Mouse (Mus musculus): ENCODE data around the gene Gm28048. TPM values are rescaled to one million over a fixed set of nuclear protein-coding genes. Genes with fewer than 3 reads are reported as not detected.
A peak's percentile ranks its signal among the peaks of the same experiment; 100 is the strongest.

Gm28048 gene
- polyA plus RNA-seq, 1 experiment from 2014 or later: 14.6 TPM

- no peaks in the 10 kb centered on the region for H3K36me3 ChIP-seq
- H3K27me3 ChIP-seq: no peaks in the 10 kb centered on the region
- no peak for ATAC-seq (ENCODE audit: borderline replicate concordance, extremely low read depth, low FRiP score, low TSS enrichment)
- no peak overlapping the region for H3K27ac ChIP-seq
- H3K9me3 ChIP-seq: no peaks in the 10 kb centered on the region
- H3K4me2 ChIP-seq: no peak overlapping the region
- no peak overlapping the region for H3K9ac ChIP-seq
- H3K4me3 ChIP-seq: no peak overlapping the region
- WGBS: 72% methylated on average over 3 of the region's 3 CpGs
- peaks cover 16% of the 10 kb centered on the region for H3K4me1 ChIP-seq
Observed at GRCm38 (mm10) chr11:22985510-22985909, 3.6 kb upstream of the Gm28048 start.

DNA sequence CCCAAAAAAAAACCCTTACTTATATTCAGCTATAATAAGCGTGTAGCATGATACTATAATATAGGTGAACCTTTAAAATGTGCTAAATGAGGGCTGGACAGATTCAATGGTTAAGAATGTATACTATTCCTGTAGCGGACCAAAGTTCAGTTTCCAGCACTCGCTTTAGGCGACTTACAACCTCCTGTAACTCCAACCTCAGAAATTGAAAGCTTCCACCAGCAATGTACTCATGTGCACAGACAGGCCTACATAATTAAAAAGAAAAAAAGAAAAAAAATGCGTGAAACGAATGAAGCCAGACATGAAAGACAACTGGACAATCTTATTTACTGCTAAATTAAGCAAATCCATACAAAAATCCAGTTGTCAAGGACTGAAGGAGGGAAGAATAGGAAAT is 956 bp upstream of the Gm28048 start:
- 72% methylated on average over 6 of the region's 6 CpGs for WGBS
- no peak for ATAC-seq (ENCODE audit: borderline replicate concordance, extremely low read depth, low FRiP score, low TSS enrichment)
- no peak overlapping the region for H3K4me3 ChIP-seq
- H3K4me2 ChIP-seq: peak overlapping the region; percentile 70
- H3K27me3 ChIP-seq: no peaks in the 10 kb centered on the region
- H3K4me1 ChIP-seq: peaks cover 23% of the 10 kb centered on the region
- no peak overlapping the region for H3K27ac ChIP-seq
- peaks cover 9% of the 10 kb centered on the region; the same call in 1 of the 2 replicates for H3K36me3 ChIP-seq
- no peaks in the 10 kb centered on the region for H3K9me3 ChIP-seq
- no peak overlapping the region for H3K9ac ChIP-seq

GRCm38 (mm10) chr11:22981543-22981950 is 343 bp downstream of the Gm28048 start:
- peaks cover 16% of the 10 kb centered on the region; the same call in 1 of the 2 replicates for H3K36me3 ChIP-seq
- ATAC-seq (ENCODE audit: borderline replicate concordance, extremely low read depth, low FRiP score, low TSS enrichment): peak; percentile 40; the same call in 1 of the 2 replicates
- peak overlapping the region; percentile 70 for H3K4me2 ChIP-seq
- H3K27ac ChIP-seq: peak overlapping the region; percentile 97
- peak overlapping the region; percentile 73 for H3K9ac ChIP-seq
- H3K4me3 ChIP-seq: peak overlapping the region; percentile 67
- H3K27me3 ChIP-seq: no peaks in the 10 kb centered on the region
- under 1% methylated on average over 12 of the region's 12 CpGs for WGBS
- no peaks in the 10 kb centered on the region for H3K9me3 ChIP-seq
- peaks cover 20% of the 10 kb centered on the region for H3K4me1 ChIP-seq

- peaks cover 20% of the 10 kb centered on the region; the same call in 1 of the 2 replicates for H3K36me3 ChIP-seq
- H3K9me3 ChIP-seq: no peaks in the 10 kb centered on the region
- no peaks in the 10 kb centered on the region for H3K27me3 ChIP-seq
- ATAC-seq (ENCODE audit: borderline replicate concordance, extremely low read depth, low FRiP score, low TSS enrichment): no peak
- 24% methylated on average over 4 of the region's 4 CpGs for WGBS
- H3K27ac ChIP-seq: peak overlapping the region; percentile 97; the same call in 1 of the 2 replicates
- H3K4me1 ChIP-seq: peaks cover 25% of the 10 kb centered on the region
- peak overlapping the region; percentile 67 for H3K4me3 ChIP-seq
- peak overlapping the region; percentile 70 for H3K4me2 ChIP-seq
- peak overlapping the region; percentile 73 for H3K9ac ChIP-seq
Observed at GRCm38 (mm10) chr11:22981041-22981440, 849 bp downstream of the Gm28048 start.

- 76% methylated on average over 1 of the region's 1 CpGs for WGBS
- H3K4me2 ChIP-seq: no peak overlapping the region
- H3K4me3 ChIP-seq: no peak overlapping the region
- no peak for ATAC-seq (ENCODE audit: borderline replicate concordance, extremely low read depth, low FRiP score, low TSS enrichment)
- peaks cover 22% of the 10 kb centered on the region; the same call in 1 of the 2 replicates for H3K36me3 ChIP-seq
- 0 out of 2 replicates have a peak, but pooled peaks cover 2% of the 10 kb centered on the region for H3K9me3 ChIP-seq
- no peak overlapping the region for H3K9ac ChIP-seq
- peaks cover 32% of the 10 kb centered on the region for H3K4me1 ChIP-seq
- H3K27ac ChIP-seq: no peak overlapping the region
- no peaks in the 10 kb centered on the region for H3K27me3 ChIP-seq
Observed at GRCm38 (mm10) chr11:22979221-22979620, 2.7 kb downstream of the Gm28048 start.

- no peaks in the 10 kb centered on the region for H3K27me3 ChIP-seq
- WGBS: 77% methylated on average over 1 of the region's 1 CpGs
- 0 out of 2 replicates have a peak, but pooled peaks cover 7% of the 10 kb centered on the region for H3K9me3 ChIP-seq
- no peak for ATAC-seq (ENCODE audit: borderline replicate concordance, extremely low read depth, low FRiP score, low TSS enrichment)
- H3K9ac ChIP-seq: no peak overlapping the region
- no peak overlapping the region for H3K4me3 ChIP-seq
- peaks cover 35% of the 10 kb centered on the region for H3K4me1 ChIP-seq
- H3K27ac ChIP-seq: no peak overlapping the region
- H3K4me2 ChIP-seq: no peak overlapping the region
- H3K36me3 ChIP-seq: peaks cover 27% of the 10 kb centered on the region; the same call in 1 of the 2 replicates
Observed at GRCm38 (mm10) chr11:22978711-22979110, 3.2 kb downstream of the Gm28048 start.

GRCm38 (mm10) chr11:22978215-22978614 is 3.7 kb downstream of the Gm28048 start:
- ATAC-seq (ENCODE audit: borderline replicate concordance, extremely low read depth, low FRiP score, low TSS enrichment): no peak
- H3K9me3 ChIP-seq: 0 out of 2 replicates have a peak, but pooled peaks cover 8% of the 10 kb centered on the region
- no peak overlapping the region for H3K4me2 ChIP-seq
- H3K36me3 ChIP-seq: peaks cover 32% of the 10 kb centered on the region; the same call in 1 of the 2 replicates
- no peak overlapping the region for H3K27ac ChIP-seq
- no peak overlapping the region for H3K9ac ChIP-seq
- H3K4me3 ChIP-seq: no peak overlapping the region
- H3K27me3 ChIP-seq: no peaks in the 10 kb centered on the region
- H3K4me1 ChIP-seq: peaks cover 35% of the 10 kb centered on the region
- 85% methylated on average over 3 of the region's 3 CpGs for WGBS

GRCm38 (mm10) chr11:22973599-22973998 is 8.3 kb downstream of the Gm28048 start:
- 33% methylated on average over 14 of the region's 14 CpGs for WGBS
- H3K4me2 ChIP-seq: peak overlapping the region; percentile 59
- H3K36me3 ChIP-seq: peaks cover 29% of the 10 kb centered on the region; the same call in 1 of the 2 replicates
- ATAC-seq (ENCODE audit: borderline replicate concordance, extremely low read depth, low FRiP score, low TSS enrichment): no peak
- H3K9me3 ChIP-seq: 0 out of 2 replicates have a peak, but pooled peaks cover 16% of the 10 kb centered on the region
- peak overlapping the region; percentile 53 for H3K4me3 ChIP-seq
- no peaks in the 10 kb centered on the region for H3K27me3 ChIP-seq
- H3K9ac ChIP-seq: peak overlapping the region; percentile 46
- H3K4me1 ChIP-seq: peaks cover 16% of the 10 kb centered on the region
- H3K27ac ChIP-seq: peak overlapping the region; percentile 72

- Histone ChIP-seq H3K4me3 (peak overlapping the region; percentile 53), H3K4me1 (peaks cover 16% of the 10 kb centered on the region), H3K36me3 (peaks cover 25% of the 10 kb centered on the region; the same call in 1 of the 2 replicates), H3K4me2 (peak overlapping the region; percentile 62), H3K9ac (peak overlapping the region; percentile 46), H3K27ac (peak overlapping the region; percentile 72), H3K27me3 (no peaks in the 10 kb centered on the region), H3K9me3 (0 out of 2 replicates have a peak, but pooled peaks cover 16% of the 10 kb centered on the region)
- peak; percentile 72 for ATAC-seq (ENCODE audit: borderline replicate concordance, extremely low read depth, low FRiP score, low TSS enrichment)
- WGBS: 47% methylated on average over 44 of the region's 46 CpGs
Observed at GRCm38 (mm10) chr11:22972746-22973526, 9.0 kb downstream of the Gm28048 start.

DNA sequence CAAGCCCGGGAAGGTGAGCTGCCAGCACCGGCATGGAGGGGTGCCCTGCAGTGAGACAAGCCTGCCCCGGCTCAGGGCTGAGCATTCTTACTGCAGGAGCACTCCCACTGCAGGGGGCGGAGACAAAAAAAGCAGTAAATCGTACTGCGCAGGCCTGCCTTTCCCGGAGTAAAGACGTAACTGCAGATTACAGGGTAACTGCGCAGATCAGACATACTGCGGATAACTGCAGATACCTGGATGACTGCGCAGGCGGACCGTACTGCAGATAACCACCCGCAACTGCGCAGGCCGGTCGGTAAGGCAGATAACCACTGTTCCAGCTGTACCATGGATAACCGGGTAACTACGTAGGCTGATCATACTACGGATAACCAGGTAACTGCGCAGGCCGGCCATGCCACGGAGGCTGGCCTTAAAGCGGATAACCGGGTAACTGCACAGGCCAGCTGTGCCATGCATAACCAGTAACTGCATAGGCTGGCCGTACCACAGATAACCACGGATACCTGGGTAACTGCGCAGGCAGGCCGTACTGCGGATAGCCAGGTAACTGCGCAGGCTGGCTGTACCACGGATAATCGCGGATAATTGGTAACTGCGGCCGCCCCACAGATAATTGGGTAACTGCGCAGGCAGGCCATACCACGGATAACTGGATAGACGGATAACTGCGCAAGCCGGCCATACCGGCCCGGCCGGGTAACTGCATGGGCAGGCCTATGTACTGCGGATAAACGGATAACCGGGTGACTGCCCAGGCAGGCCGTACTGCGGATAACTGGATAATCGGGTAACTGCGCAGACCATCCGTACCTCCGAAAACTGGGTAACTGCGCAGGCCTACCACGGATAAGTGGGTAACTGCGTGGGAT is 9.8 kb downstream of the Gm28048 start, which contains the start of gene Zrsr1:
Gene Zrsr1, plus strand, starts transcription at position 171 of the 875 bp plus-strand sequence.
- peaks cover 16% of the 10 kb centered on the region for H3K4me1 ChIP-seq
- H3K9me3 ChIP-seq: 0 out of 2 replicates have a peak, but pooled peaks cover 16% of the 10 kb centered on the region
- H3K9ac ChIP-seq: peak within 1 kb of the TSS; percentile 29
- H3K4me2 ChIP-seq: peak within 1 kb of the TSS; percentile 62
- H3K27ac ChIP-seq: peak within 1 kb of the TSS; percentile 72
- peak within 1 kb of the TSS; percentile 53 for H3K4me3 ChIP-seq
- ATAC-seq (ENCODE audit: borderline replicate concordance, extremely low read depth, low FRiP score, low TSS enrichment): peak; percentile 76
- peaks cover 23% of the 10 kb centered on the region; the same call in 1 of the 2 replicates for H3K36me3 ChIP-seq
- WGBS: 56% methylated on average over 56 of the region's 56 CpGs
- no peaks in the 10 kb centered on the region for H3K27me3 ChIP-seq

- no peak overlapping the region for H3K4me3 ChIP-seq
- H3K27ac ChIP-seq: no peak overlapping the region
- H3K4me1 ChIP-seq: peaks cover 8% of the 10 kb centered on the region
- WGBS: 93% methylated on average over 1 of the region's 1 CpGs
- no peak overlapping the region for H3K9ac ChIP-seq
- peaks cover 26% of the 10 kb centered on the region for H3K36me3 ChIP-seq
- H3K9me3 ChIP-seq: 0 out of 2 replicates have a peak, but pooled peaks cover 16% of the 10 kb centered on the region
- H3K27me3 ChIP-seq: no peaks in the 10 kb centered on the region
- no peak for ATAC-seq (ENCODE audit: borderline replicate concordance, extremely low read depth, low FRiP score, low TSS enrichment)
- no peak overlapping the region for H3K4me2 ChIP-seq
Observed at GRCm38 (mm10) chr11:22970546-22970945, 11.3 kb downstream of the Gm28048 start.
